Mouse (Mus musculus): ENCODE results near the gene Aurkb. TPM values are rescaled to one million over a fixed set of nuclear protein-coding genes. Genes with fewer than 3 reads are reported as not detected.
"Not testable (repeated sequence)": the region's sequence is repeated elsewhere in the genome, so short reads cannot be mapped to it uniquely, and the experiment has no call there.

Gene Aurkb
- total and polyA plus RNA-seq, 2 experiments from 2014 or later, result 12.5 to 13.9 TPM

DNA sequence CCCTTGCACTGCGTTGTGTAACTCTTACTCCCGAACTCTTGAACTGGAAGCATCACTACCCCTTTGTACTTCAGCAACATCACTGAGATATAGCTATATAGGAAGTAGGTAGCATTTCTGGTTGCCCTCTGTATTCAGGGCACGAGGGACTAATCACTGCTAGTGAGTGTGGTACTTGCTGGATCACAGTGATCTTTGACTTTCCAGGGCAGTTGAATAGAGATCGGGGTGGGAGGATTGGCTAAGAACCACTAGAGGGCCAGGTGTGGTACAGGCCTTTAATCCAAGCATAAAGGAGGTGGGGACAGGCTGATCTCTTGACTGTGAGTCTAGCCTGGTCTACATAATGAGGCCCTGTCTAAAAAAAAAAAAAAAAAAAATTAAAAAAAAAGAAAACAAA, 47.4 kb downstream of the Aurkb start:
- Histone ChIP-seq H3K4me2 (ENCODE audit: low read depth) (no peak overlapping the region), H3K36me3 (ENCODE audit: insufficient read depth) (peaks cover 19% of the 10 kb centered on the region), H3K4me1 (ENCODE audit: insufficient read depth) (peaks cover 34% of the 10 kb centered on the region), H3K9me3 (ENCODE audit: low read length) (no peaks in the 10 kb centered on the region), H3K27ac (ENCODE audit: low read depth, low read length) (0 out of 2 replicates have a peak overlapping the region, but pooled peaks have one; percentile 2), H3K4me3 (ENCODE audit: low read depth, low read length) (no peak overlapping the region), H3K27me3 (ENCODE audit: insufficient read depth, low read length) (no peaks in the 10 kb centered on the region), H3K9ac (no peak overlapping the region)
- WGBS, result 87% methylated on average over 4 of the region's 4 CpGs
- no peak for DNase-seq
- ATAC-seq, result no peak
- TF ChIP-seq CTCF (IDR thresholded peaks at IDR 0.05; ENCODE audit: low read depth), result no peak

DNA sequence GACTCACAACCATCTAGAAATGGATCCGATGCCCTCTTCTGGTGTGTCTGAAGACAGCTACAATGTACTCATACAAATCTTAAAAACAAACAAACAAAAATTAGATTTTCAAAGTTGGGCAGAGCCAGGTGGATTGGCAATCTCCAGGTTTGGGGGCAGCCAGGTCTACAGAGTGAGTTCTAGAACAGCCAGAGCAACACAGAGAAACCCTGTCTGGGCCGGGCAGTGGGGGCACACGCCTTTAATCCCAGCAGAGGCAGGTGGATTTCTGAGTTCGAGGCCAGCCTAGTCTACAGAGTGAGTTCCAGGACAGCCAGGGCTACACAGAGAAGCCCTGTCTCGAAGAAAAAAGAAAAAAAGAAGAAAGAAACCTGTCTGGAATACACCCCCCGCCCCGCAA, 48.4 kb downstream of the Aurkb start:
- H3K27me3 ChIP-seq (ENCODE audit: insufficient read depth, low read length); DNase-seq; H3K9ac ChIP-seq; H3K4me2 ChIP-seq (ENCODE audit: low read depth); H3K4me3 ChIP-seq (ENCODE audit: low read depth, low read length); H3K27ac ChIP-seq (ENCODE audit: low read depth, low read length); ATAC-seq; H3K9me3 ChIP-seq (ENCODE audit: low read length): not testable (repeated sequence)
- Histone ChIP-seq H3K4me1 (ENCODE audit: insufficient read depth) (peaks cover 41% of the 10 kb centered on the region), H3K36me3 (ENCODE audit: insufficient read depth) (peaks cover 19% of the 10 kb centered on the region)
- WGBS, result 90% methylated on average over 7 of the region's 7 CpGs

DNA sequence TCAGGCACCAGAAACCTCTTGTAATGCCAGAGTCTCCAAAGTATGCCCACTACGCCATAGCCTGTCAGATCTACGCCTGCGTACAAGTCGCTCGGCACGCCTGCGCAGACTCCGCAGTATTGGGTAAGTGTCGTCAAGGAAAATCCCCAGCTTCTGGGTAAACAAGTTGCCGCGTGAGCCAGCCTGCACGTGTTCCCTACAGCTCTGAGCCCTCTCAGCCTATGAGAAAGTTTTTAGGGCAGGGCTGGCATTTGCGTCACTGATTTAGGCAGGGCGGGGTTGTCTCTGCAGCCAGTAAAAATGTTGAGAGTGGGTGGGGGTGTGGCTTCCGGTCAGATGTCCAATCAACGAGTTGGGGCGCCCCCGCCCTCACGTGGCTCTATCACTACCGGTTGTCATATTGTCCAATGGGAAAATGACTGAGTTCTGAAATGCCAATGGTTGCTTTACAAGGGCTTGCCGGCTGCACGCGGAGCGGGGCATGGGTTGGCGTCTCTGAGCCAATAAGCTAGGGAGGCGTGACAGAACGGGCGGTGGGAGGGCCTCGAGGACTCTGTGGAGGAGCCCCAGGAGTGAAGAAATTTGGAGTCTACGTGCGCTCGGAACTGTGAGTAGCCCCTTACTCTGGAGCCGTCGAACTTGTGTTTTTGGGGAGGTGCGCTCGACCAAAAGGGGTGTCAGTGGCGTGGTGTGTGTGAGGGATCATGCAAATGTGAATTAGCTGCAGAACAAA, 49.4 kb downstream of the Aurkb start, which contains the start of gene Per1:
Gene Per1, plus strand, starts transcription at position 521 of the 733 bp plus-strand sequence.
- H3K9me3 ChIP-seq (ENCODE audit: low read length), result no peaks in the 10 kb centered on the region
- H3K36me3 ChIP-seq (ENCODE audit: insufficient read depth), result peaks cover 19% of the 10 kb centered on the region
- ATAC-seq (peak; percentile 95), DNase-seq (peak; percentile 99)
- peak within 1 kb of the TSS; percentile 69 for H3K9ac ChIP-seq
- H3K27ac ChIP-seq (ENCODE audit: low read depth, low read length), result peak within 1 kb of the TSS; percentile 90
- peak within 1 kb of the TSS; percentile 87 for H3K4me2 ChIP-seq (ENCODE audit: low read depth)
- H3K4me1 ChIP-seq (ENCODE audit: insufficient read depth), result peaks cover 32% of the 10 kb centered on the region
- no peaks in the 10 kb centered on the region for H3K27me3 ChIP-seq (ENCODE audit: insufficient read depth, low read length)
- WGBS, result 2% methylated on average over 37 of the region's 37 CpGs
- no peak; the same call in 1 of the 2 replicates for TF ChIP-seq CTCF (IDR thresholded peaks at IDR 0.05; ENCODE audit: low read depth)
- H3K4me3 ChIP-seq (ENCODE audit: low read depth, low read length), result peak within 1 kb of the TSS; percentile 42

DNA sequence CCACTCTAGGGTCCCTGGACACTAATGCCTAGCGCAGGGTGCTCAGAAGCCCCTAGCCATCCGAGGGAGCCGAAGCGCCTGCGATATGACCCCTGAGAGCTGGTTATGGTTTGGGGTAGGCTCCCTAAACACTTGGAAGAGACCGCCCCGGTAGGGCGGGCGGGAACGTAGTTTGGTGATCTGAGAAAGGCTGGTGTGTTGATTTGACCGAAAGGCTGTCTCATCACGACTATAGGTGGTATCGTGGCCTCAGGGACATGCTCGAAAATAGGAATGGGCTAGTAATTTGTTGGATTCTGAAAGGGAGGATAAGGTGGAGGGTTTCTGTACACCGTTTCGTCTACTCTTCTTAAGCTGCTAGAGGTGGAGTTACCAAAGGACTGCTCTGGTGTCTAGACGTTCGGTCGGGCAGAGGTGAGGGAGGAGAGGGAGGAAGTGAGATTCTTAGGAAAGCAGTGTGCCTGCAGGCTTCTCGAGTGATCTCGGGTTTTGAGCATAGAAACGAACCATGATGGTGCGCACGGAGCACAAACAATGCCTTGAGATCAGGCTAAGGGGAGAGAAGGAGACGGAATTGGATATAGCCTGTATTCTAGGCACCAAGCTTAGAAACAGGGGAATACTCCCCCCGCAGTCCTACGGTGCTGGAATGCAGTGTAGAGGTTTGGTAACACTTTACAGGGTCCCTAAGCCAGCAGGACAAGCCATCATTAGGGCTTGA, 50.2 kb downstream of the Aurkb start:
- TF ChIP-seq CTCF (IDR thresholded peaks at IDR 0.05; ENCODE audit: low read depth), result no peak

DNA sequence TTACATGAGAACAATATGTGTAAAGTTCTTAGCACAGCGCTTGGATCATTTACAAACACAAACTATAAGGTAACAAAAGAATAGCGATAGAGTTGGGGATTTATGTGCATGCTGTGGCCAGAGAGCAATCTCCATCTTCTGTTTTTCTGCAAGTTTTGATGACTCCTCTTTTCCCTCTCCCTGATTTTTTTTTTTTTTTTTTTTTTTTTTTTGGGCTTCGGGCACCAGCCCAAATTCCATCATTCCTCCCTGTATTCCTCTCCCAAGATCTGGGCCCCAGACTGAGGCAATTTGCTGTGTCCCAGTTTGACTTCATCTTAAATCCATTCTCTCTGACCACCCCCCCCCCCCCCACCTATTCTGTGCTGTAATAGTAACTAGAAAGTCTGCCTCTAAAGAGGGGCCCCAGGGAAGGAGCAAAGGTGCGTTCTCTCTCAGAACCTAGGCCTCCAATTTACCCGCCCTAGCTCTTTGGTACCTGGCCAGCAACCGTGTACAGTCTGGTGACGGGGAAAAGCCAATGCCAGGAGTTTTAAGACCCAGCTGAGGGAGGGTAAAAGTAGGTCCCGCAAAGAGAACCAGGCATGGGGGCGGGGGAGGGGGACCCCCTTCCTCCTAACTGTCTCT, 51.0 kb downstream of the Aurkb start:
- H3K27ac ChIP-seq (ENCODE audit: low read depth, low read length), result peak overlapping the region; percentile 88
- no peak for DNase-seq
- no peaks in the 10 kb centered on the region for H3K9me3 ChIP-seq (ENCODE audit: low read length)
- peaks cover 20% of the 10 kb centered on the region for H3K36me3 ChIP-seq (ENCODE audit: insufficient read depth)
- no peaks in the 10 kb centered on the region for H3K27me3 ChIP-seq (ENCODE audit: insufficient read depth, low read length)
- peak overlapping the region; percentile 69 for H3K9ac ChIP-seq
- peaks cover 27% of the 10 kb centered on the region for H3K4me1 ChIP-seq (ENCODE audit: insufficient read depth)
- ATAC-seq, result no peak
- 10% methylated on average over 9 of the region's 9 CpGs for WGBS
- peak overlapping the region; percentile 87 for H3K4me2 ChIP-seq (ENCODE audit: low read depth)
- peak overlapping the region; percentile 42 for H3K4me3 ChIP-seq (ENCODE audit: low read depth, low read length)
- TF ChIP-seq CTCF (IDR thresholded peaks at IDR 0.05; ENCODE audit: low read depth), result no peak

More for the DNA sequence above, 50.2 kb downstream of the Aurkb start:
- Histone ChIP-seq H3K4me3 (ENCODE audit: low read depth, low read length) (peak overlapping the region; percentile 42), H3K9me3 (ENCODE audit: low read length) (no peaks in the 10 kb centered on the region), H3K4me1 (ENCODE audit: insufficient read depth) (peaks cover 27% of the 10 kb centered on the region), H3K27ac (ENCODE audit: low read depth, low read length) (peak overlapping the region; percentile 88), H3K9ac (peak overlapping the region; percentile 69), H3K4me2 (ENCODE audit: low read depth) (peak overlapping the region; percentile 87), H3K27me3 (ENCODE audit: insufficient read depth, low read length) (no peaks in the 10 kb centered on the region), H3K36me3 (ENCODE audit: insufficient read depth) (peaks cover 21% of the 10 kb centered on the region)
- no peak for ATAC-seq
- 1% methylated on average over 27 of the region's 27 CpGs for WGBS
- no peak for DNase-seq

DNA sequence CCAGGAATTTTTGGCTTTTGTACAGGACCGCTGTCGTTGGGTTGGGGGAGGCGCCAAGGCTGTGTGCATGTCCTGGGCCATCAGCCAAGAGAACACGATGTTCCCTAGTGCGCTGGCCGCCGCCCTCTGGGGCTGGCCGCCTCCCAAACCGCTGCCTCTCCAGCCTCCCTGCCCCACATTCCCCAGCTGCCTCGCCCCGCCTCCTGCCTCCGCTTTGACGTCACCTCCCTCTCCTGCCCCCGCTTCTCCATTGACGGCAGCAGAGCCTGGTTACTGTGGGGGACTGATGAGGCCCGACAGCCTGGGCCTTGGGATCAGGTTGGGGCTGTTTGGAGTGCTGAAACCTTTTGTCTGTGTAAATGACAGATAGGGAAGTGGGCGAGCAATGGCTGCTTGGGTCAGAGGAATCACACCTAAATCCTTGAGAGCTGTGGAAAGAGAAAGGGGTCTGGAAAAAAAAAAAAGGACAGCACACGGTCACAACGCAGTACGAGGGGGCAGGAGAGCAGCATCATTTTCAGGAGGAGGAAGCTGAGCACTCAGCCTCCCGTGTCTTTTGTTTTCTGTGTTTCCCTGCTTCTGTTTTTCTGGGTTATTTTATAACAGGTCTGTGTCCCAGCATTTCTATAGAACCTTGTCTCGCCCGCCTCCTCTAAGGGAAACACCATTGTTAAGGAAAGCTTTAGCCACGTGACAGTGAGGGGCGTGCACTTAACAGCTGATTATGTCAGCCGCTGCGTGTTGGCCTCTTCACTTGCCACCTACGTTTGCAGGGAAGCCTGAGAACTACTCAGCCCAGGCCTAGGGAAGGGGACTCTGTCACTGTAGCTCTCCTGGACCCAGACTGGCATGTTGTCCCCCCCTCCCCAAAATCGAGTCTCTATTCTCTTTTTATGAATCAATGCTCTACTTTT, 51.8 kb downstream of the Aurkb start:
- H3K4me2 ChIP-seq (ENCODE audit: low read depth), result peak overlapping the region; percentile 87
- H3K27me3 ChIP-seq (ENCODE audit: insufficient read depth, low read length), result no peaks in the 10 kb centered on the region
- no peak for TF ChIP-seq CTCF (IDR thresholded peaks at IDR 0.05; ENCODE audit: low read depth)
- no peaks in the 10 kb centered on the region for H3K9me3 ChIP-seq (ENCODE audit: low read length)
- WGBS, result 2% methylated on average over 29 of the region's 29 CpGs
- peak overlapping the region; percentile 69 for H3K9ac ChIP-seq
- H3K4me1 ChIP-seq (ENCODE audit: insufficient read depth), result peaks cover 27% of the 10 kb centered on the region
- peak overlapping the region; percentile 33 for H3K4me3 ChIP-seq (ENCODE audit: low read depth, low read length)
- DNase-seq (peak; percentile 86), ATAC-seq (no peak)
- peak overlapping the region; percentile 88 for H3K27ac ChIP-seq (ENCODE audit: low read depth, low read length)
- H3K36me3 ChIP-seq (ENCODE audit: insufficient read depth), result peaks cover 21% of the 10 kb centered on the region

Measured in forebrain, postnatal 0 days (tissue).